Mouse (Mus musculus): ENCODE measurements at regions not wholly inside any gene's neighbourhood (a gene's known extent, or its start where the extent isn't known, plus 50 kb on each side); places are given as distances from the start of the nearest gene placed in this dataset.

DNA sequence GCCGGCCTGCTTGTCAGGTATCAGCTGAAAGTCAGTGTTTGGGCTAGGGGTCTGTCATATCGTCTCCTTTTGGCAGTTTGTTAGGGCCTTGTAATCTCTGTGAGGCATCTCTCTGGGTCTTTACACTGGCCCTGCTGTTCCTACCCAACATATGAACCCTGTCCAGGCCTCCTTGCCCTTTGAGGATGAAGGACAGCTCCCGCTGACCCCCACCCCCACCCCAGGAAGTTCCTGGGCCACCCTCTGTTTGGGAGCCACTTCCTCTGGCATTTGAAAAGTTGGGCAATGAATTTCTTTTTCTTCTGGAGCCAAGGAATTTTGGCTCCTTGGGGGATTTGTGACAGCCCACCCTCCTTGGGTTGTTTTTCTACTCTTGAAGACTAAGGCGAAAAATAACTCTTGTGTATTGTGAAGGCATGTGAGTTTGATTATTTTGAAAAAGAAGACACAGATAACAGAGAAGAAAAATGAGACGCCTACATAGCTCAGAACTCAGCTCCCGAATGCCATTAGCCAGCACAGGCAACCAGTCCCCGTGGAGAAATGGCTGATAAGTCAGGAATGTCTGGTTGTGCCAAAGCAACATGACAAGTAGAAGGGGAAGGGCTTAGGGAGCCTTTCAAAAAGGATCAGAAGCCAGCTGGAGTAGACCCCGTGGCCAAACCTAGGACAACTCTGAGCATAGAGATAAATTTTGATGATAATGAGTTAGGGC is 249.5 kb downstream of the Gm49356 start:
- no peak for TF ChIP-seq CTCF (IDR thresholded peaks at IDR 0.05; ENCODE audit: low read depth)
- Histone ChIP-seq H3K36me3 (replicated peaks; ENCODE audit: control insufficient read depth, insufficient read depth, low read depth) (no peaks in the 10 kb centered on the region), H3K27ac (no peak overlapping the region), H3K4me3 (ENCODE audit: insufficient read depth in 1 of 2, low read depth in 2 of 2, low read length in 2 of 2) (no peak overlapping the region), H3K4me2 (ENCODE audit: low read depth) (no peak overlapping the region), H3K9me3 (ENCODE audit: control insufficient read depth, low read length) (no peaks in the 10 kb centered on the region), H3K9ac (replicated peaks) (no peak overlapping the region), H3K27me3 (ENCODE audit: control insufficient read depth, insufficient read depth, low read length) (no peaks in the 10 kb centered on the region), H3K4me1 (replicated peaks; ENCODE audit: control insufficient read depth in 2 of 2, insufficient read depth in 2 of 2, low read length in 1 of 2) (no peaks in the 10 kb centered on the region; a peak in 1 of 4 replicates)
- ATAC-seq (ENCODE audit: insufficient read depth) (no peak), DNase-seq (ENCODE audit: low read depth in 3 of 3, low spot score in 3 of 3) (no peak)
- WGBS (ENCODE audit: insufficient replicate concordance): 30% methylated on average over 8 of the region's 8 CpGs

DNA sequence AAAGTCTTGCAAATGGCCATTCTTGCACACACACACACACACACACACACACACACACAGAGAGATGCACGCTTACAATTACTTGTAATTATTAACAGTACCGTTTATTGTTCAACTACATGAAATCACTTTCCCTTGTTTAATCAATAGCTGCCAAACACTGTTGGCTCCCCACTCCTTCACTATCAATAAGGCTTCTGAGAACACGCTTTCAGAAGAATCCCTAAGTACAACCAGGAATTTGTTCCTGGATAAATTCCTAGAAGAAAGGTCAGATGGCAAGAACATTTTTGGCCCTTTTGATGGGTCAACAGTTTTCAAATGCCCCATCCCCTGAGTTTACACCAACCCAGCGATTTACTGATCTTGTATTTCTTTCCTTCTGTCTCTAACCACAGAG is 252.5 kb downstream of the Gm49356 start:
- Histone ChIP-seq H3K4me2 (ENCODE audit: low read depth) (no peak overlapping the region), H3K27ac (no peak overlapping the region), H3K9me3 (ENCODE audit: control insufficient read depth, low read length) (no peaks in the 10 kb centered on the region), H3K9ac (replicated peaks) (no peak overlapping the region), H3K4me1 (replicated peaks; ENCODE audit: control insufficient read depth in 2 of 2, insufficient read depth in 2 of 2, low read length in 1 of 2) (no peaks in the 10 kb centered on the region), H3K4me3 (ENCODE audit: insufficient read depth in 1 of 2, low read depth in 2 of 2, low read length in 2 of 2) (no peak overlapping the region), H3K36me3 (replicated peaks; ENCODE audit: control insufficient read depth, insufficient read depth, low read depth) (no peaks in the 10 kb centered on the region), H3K27me3 (ENCODE audit: control insufficient read depth, insufficient read depth, low read length) (no peaks in the 10 kb centered on the region)
- TF ChIP-seq EP300 (IDR thresholded peaks at IDR 0.05; ENCODE audit: low read depth) (no peak), CTCF (IDR thresholded peaks at IDR 0.05; ENCODE audit: low read depth) (no peak)
- DNase-seq (ENCODE audit: low read depth in 3 of 3, low spot score in 3 of 3) (no peak), ATAC-seq (ENCODE audit: insufficient read depth) (no peak)
- 60% methylated on average over 4 of the region's 4 CpGs for WGBS (ENCODE audit: insufficient replicate concordance)

DNA sequence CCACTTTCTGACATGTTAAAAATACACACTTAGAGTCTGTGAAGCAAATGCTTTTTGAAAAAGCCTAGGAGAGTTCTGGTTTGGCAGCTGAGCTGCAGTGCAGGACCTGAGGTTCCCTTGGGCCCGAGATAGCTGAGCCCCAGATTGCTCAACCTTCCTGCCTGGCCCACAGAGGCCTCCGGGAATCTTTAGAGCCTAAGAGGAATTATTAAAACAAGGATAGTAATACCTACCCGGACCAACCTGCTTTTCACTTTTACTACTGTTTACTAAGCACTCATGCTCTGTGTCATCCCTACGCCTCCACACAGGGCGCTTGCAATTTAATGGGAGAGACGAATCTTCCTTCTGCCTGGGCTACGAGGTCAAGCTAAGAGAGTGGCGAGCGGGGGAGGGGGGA is 253.4 kb downstream of the Gm49356 start:
- no peak for DNase-seq (ENCODE audit: low read depth in 3 of 3, low spot score in 3 of 3)
- no peak overlapping the region for H3K27ac ChIP-seq
- H3K9ac ChIP-seq (replicated peaks): no peak overlapping the region
- H3K36me3 ChIP-seq (replicated peaks; ENCODE audit: control insufficient read depth, insufficient read depth, low read depth): no peaks in the 10 kb centered on the region
- H3K9me3 ChIP-seq (ENCODE audit: control insufficient read depth, low read length): no peaks in the 10 kb centered on the region
- no peaks in the 10 kb centered on the region for H3K4me1 ChIP-seq (replicated peaks; ENCODE audit: control insufficient read depth in 2 of 2, insufficient read depth in 2 of 2, low read length in 1 of 2)
- ATAC-seq (ENCODE audit: insufficient read depth): no peak
- no peaks in the 10 kb centered on the region for H3K27me3 ChIP-seq (ENCODE audit: control insufficient read depth, insufficient read depth, low read length)
- TF ChIP-seq CTCF (IDR thresholded peaks at IDR 0.05; ENCODE audit: low read depth) (no peak), EP300 (IDR thresholded peaks at IDR 0.05; ENCODE audit: low read depth) (no peak)
- WGBS (ENCODE audit: insufficient replicate concordance): 58% methylated on average over 9 of the region's 9 CpGs
- no peak overlapping the region for H3K4me3 ChIP-seq (ENCODE audit: insufficient read depth in 1 of 2, low read depth in 2 of 2, low read length in 2 of 2)
- no peak overlapping the region for H3K4me2 ChIP-seq (ENCODE audit: low read depth)

- Histone ChIP-seq H3K4me2 (ENCODE audit: low read depth) (no peak overlapping the region), H3K9ac (replicated peaks) (no peak overlapping the region), H3K36me3 (replicated peaks; ENCODE audit: control insufficient read depth, insufficient read depth, low read depth) (no peaks in the 10 kb centered on the region), H3K27me3 (ENCODE audit: control insufficient read depth, insufficient read depth, low read length) (no peaks in the 10 kb centered on the region), H3K4me3 (ENCODE audit: insufficient read depth in 1 of 2, low read depth in 2 of 2, low read length in 2 of 2) (no peak overlapping the region), H3K9me3 (ENCODE audit: control insufficient read depth, low read length) (no peaks in the 10 kb centered on the region), H3K27ac (no peak overlapping the region), H3K4me1 (replicated peaks; ENCODE audit: control insufficient read depth in 2 of 2, insufficient read depth in 2 of 2, low read length in 1 of 2) (peaks cover 3 to 4% of the 10 kb centered on the region in 2 experiments; a peak in 2 of 4 replicates)
- TF ChIP-seq EP300 (IDR thresholded peaks at IDR 0.05; ENCODE audit: low read depth) (no peak), CTCF (IDR thresholded peaks at IDR 0.05; ENCODE audit: low read depth) (no peak)
- DNase-seq (ENCODE audit: low read depth in 3 of 3, low spot score in 3 of 3) (no peak), ATAC-seq (ENCODE audit: insufficient read depth) (no peak)
- 77% methylated on average over 1 of the region's 1 CpGs for WGBS (ENCODE audit: insufficient replicate concordance)
Measured at GRCm38 (mm10) chr15:59143891-59144290, 254.8 kb downstream of the Gm49356 start.

GRCm38 (mm10) chr15:59145679-59146078 is 256.6 kb downstream of the Gm49356 start:
- H3K27ac ChIP-seq: no peak overlapping the region
- 35% methylated on average over 5 of the region's 5 CpGs for WGBS (ENCODE audit: insufficient replicate concordance)
- no peak overlapping the region for H3K4me3 ChIP-seq (ENCODE audit: insufficient read depth in 1 of 2, low read depth in 2 of 2, low read length in 2 of 2)
- no peak overlapping the region for H3K9ac ChIP-seq (replicated peaks)
- DNase-seq (ENCODE audit: low read depth in 3 of 3, low spot score in 3 of 3) (peak in 2 of 3 experiments; percentile 7 to 16), ATAC-seq (ENCODE audit: insufficient read depth) (no peak; the same call in 1 of the 2 replicates)
- H3K4me1 ChIP-seq (replicated peaks; ENCODE audit: control insufficient read depth in 2 of 2, insufficient read depth in 2 of 2, low read length in 1 of 2): peaks cover 3 to 4% of the 10 kb centered on the region in 2 experiments; a peak in 2 of 4 replicates
- H3K27me3 ChIP-seq (ENCODE audit: control insufficient read depth, insufficient read depth, low read length): no peaks in the 10 kb centered on the region
- H3K9me3 ChIP-seq (ENCODE audit: control insufficient read depth, low read length): no peaks in the 10 kb centered on the region
- no peaks in the 10 kb centered on the region for H3K36me3 ChIP-seq (replicated peaks; ENCODE audit: control insufficient read depth, insufficient read depth, low read depth)
- peak overlapping the region; percentile 3; the same call in 1 of the 2 replicates for H3K4me2 ChIP-seq (ENCODE audit: low read depth)
- TF ChIP-seq EP300 (IDR thresholded peaks at IDR 0.05; ENCODE audit: low read depth) (no peak), CTCF (IDR thresholded peaks at IDR 0.05; ENCODE audit: low read depth) (no peak)
